Mouse (Mus musculus) kidney, embryonic 15.5 days (tissue): ENCODE measurements around the gene Cox19. TPM values are rescaled to one million over a fixed set of nuclear protein-coding genes. Genes with fewer than 3 reads are reported as not detected.

Experiments
- ATAC-seq: fragments of 200-750 bp; cut with Nextera tagmentation; replicated peaks from 2 replicates; pipeline ENCODE4 v1.8.0; 2017; ENCODE audit warnings: moderate TSS enrichment; ENCODE audit not compliant: low FRiP score
- H3K27ac ChIP-seq: fragments of 300-500 bp; sonication (generic); 2 replicates; pipeline ENCODE4 v1.5.1; 2015; ENCODE audit warnings: mild to moderate bottlenecking, inconsistent platforms
- H3K27me3 ChIP-seq: fragments of 300-500 bp; sonication (generic); 2 replicates; pipeline ENCODE4 v1.6.1; 2015; ENCODE audit warnings: inconsistent platforms
- H3K36me3 ChIP-seq: fragments of 300-500 bp; sonication (generic); 2 replicates; pipeline ENCODE4 v1.6.1; 2015; ENCODE audit warnings: inconsistent platforms
- H3K4me1 ChIP-seq: fragments of 300-500 bp; sonication (generic); 2 replicates; pipeline ENCODE4 v1.6.1; 2015; ENCODE audit warnings: inconsistent platforms
- H3K4me2 ChIP-seq: fragments of 300-500 bp; sonication (generic); 2 replicates; pipeline ENCODE4 v1.6.1; 2015; ENCODE audit warnings: moderate library complexity, mild to moderate bottlenecking, inconsistent platforms
- H3K4me3 ChIP-seq: fragments of 300-500 bp; sonication (generic); replicated peaks from 2 replicates; pipeline ENCODE4 v1.5.1; 2015; ENCODE audit warnings: mild to moderate bottlenecking, inconsistent platforms
- H3K9ac ChIP-seq: fragments of 300-500 bp; sonication (generic); 2 replicates; pipeline ENCODE4 v1.6.1; 2015; ENCODE audit warnings: mild to moderate bottlenecking, inconsistent platforms
- H3K9me3 ChIP-seq: fragments of 300-500 bp; sonication (generic); replicated peaks from 2 replicates; pipeline ENCODE4 v1.6.1; 2016; ENCODE audit warnings: inconsistent platforms
- WGBS: fragments of 180-500 bp; shearing (Covaris S2); methylation state at CpG from one replicate; pipeline ENCODE4 v1.1.7; 2015; ENCODE audit warnings: mixed read lengths; 5-methylcytosine and 5-hydroxymethylcytosine counted together
- polyA plus RNA-seq: library from polyadenylated mRNA; unstranded; fragments of >200 nt; fragmentation: Nextera tagmentation; extraction: Ambion mirVana; gene quantifications from 2 replicates; pipeline ENCODE4 v1.2.1, GENCODE M21; 2015

The Cox19 gene
- polyA plus RNA-seq, 1 experiment from 2014 or later: 96.2 TPM

DNA sequence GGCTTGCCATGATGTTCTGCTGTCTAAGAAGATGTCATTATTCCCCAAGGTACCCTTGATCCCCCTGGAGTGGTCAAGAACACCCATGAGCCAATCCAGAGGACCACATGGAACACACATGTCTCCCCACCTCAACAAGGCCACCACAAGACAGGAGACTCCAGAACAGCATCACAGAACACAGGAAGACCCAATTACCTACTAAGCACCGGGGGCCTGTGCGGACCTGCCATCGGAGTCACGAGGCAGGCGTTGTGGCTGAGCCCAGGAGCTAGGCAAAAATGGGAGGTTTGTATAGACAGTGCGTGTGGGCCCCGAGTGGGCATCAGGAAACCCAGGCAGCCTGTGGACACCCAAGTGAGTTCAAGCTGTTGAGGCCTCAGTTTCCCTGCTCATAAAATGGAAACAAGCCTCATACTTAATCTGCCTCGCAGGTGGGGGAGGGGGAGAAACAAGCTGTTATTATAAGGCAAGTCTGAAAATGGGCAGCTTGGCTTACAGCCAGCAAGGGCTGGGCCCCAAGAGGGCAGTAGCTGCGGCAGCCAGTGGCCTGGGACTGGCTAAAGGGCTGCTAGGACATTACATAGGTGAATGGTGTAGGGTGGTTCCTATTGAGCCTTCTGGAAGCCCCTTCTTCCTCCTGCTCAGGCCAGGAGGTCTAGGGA is 27.8 kb downstream of the Cox19 start:
- Histone ChIP-seq H3K9ac (no peak overlapping the region), H3K4me2 (peak overlapping the region; percentile 99; the same call in 1 of the 2 replicates), H3K4me3 (no peak overlapping the region), H3K36me3 (no peaks in the 10 kb centered on the region), H3K27ac (no peak overlapping the region), H3K4me1 (peaks cover 25% of the 10 kb centered on the region), H3K27me3 (peaks cover 43% of the 10 kb centered on the region), H3K9me3 (no peaks in the 10 kb centered on the region)
- ATAC-seq: 0 out of 2 replicates have a peak, but pooled peaks have one; percentile 40
- 78% methylated on average over 9 of the region's 9 CpGs for WGBS

DNA sequence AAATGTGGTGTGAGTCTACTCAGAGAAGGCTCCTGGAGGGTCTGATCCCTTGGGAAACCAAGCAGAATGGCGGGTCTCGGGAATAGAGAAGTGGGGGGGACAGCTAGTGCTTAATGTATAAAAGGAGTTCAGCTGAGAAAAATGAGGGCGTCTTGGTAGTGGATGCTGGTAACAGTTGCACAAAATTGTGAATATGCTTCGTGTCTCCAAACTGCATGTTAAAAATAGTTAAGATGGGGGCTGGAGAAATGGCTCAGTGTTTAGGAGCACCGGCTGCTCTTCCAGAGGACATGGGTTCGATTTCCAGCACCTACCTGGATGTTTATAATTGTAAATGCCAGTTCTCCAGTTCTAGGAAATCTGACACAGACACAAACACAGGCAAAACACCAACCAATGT is 29.9 kb downstream of the Cox19 start:
- H3K4me2 ChIP-seq: no peak overlapping the region
- H3K9ac ChIP-seq: no peak overlapping the region
- ATAC-seq: no peak
- no peak overlapping the region for H3K4me3 ChIP-seq
- 83% methylated on average over 6 of the region's 6 CpGs for WGBS
- H3K9me3 ChIP-seq: no peaks in the 10 kb centered on the region
- peaks cover 33% of the 10 kb centered on the region for H3K27me3 ChIP-seq
- no peak overlapping the region for H3K27ac ChIP-seq
- peaks cover 38% of the 10 kb centered on the region for H3K4me1 ChIP-seq
- no peaks in the 10 kb centered on the region for H3K36me3 ChIP-seq

DNA sequence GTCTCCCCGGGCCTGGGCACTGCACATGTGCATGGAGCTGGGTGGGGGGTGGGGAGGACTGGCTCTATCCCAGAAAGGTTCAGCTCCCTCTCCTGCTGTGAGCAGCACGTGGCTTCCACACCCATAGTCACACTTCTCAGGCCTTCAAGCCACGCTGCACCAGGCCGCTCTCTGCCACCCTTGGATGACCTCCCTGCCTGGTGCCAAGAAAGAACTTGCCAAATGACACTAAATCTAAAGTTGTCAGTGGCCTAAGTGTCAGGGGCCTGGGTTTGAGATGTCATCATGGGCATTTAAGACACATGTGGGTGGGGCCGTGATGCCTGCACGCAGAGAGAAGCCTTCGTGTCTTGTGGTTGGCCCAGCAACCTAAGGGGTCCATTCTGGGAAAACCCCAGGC is 30.8 kb downstream of the Cox19 start:
- H3K27ac ChIP-seq: no peak overlapping the region
- H3K4me2 ChIP-seq: no peak overlapping the region
- H3K9ac ChIP-seq: no peak overlapping the region
- 71% methylated on average over 7 of the region's 7 CpGs for WGBS
- no peak for ATAC-seq
- no peaks in the 10 kb centered on the region for H3K36me3 ChIP-seq
- peaks cover 24% of the 10 kb centered on the region for H3K27me3 ChIP-seq
- H3K4me3 ChIP-seq: no peak overlapping the region
- H3K9me3 ChIP-seq: no peaks in the 10 kb centered on the region
- peaks cover 33% of the 10 kb centered on the region for H3K4me1 ChIP-seq

DNA sequence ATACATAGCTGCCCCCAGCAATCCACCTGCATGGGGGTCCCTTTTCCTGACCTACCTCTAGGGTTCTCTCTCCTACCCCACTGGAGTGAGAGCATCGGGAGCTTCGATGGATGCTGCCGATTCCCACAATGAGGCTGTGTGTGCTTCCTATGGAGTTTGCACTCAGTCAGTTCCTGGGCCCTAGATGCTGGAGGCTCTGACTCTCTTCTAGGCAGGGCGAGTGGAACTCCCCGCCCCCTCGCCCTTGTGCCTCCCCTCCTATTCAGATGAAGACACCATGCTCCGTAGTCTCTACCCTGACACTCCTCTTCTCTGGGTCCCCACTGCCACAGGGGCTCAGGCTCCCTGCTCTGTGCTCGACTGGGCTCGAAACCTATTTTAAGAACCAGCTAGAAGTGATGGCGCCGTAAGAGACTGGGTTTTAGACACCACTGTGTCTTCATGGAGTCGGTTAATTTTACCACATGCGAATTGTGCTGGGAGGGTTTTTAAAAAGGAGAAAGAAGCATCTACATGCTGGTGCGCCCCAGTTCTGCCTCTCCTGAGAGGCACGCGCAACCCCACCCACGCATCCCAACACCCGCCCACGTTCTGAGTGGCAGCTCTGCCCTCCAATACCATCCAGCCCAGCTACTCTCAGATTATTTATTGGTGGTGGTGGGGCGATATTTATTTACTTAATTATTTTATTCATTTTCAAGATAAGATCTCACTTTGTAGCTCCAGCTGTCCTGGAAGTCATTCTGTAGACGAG is 33.3 kb downstream of the Cox19 start:
- H3K27ac ChIP-seq: peak overlapping the region; percentile 70
- ATAC-seq: no peak
- H3K36me3 ChIP-seq: no peaks in the 10 kb centered on the region
- H3K4me3 ChIP-seq: no peak overlapping the region
- 65% methylated on average over 21 of the region's 21 CpGs for WGBS
- 0 out of 2 replicates have a peak, but pooled peaks cover 3% of the 10 kb centered on the region for H3K27me3 ChIP-seq
- no peaks in the 10 kb centered on the region for H3K9me3 ChIP-seq
- H3K4me1 ChIP-seq: peaks cover 19% of the 10 kb centered on the region
- no peak overlapping the region for H3K9ac ChIP-seq
- H3K4me2 ChIP-seq: no peak overlapping the region

DNA sequence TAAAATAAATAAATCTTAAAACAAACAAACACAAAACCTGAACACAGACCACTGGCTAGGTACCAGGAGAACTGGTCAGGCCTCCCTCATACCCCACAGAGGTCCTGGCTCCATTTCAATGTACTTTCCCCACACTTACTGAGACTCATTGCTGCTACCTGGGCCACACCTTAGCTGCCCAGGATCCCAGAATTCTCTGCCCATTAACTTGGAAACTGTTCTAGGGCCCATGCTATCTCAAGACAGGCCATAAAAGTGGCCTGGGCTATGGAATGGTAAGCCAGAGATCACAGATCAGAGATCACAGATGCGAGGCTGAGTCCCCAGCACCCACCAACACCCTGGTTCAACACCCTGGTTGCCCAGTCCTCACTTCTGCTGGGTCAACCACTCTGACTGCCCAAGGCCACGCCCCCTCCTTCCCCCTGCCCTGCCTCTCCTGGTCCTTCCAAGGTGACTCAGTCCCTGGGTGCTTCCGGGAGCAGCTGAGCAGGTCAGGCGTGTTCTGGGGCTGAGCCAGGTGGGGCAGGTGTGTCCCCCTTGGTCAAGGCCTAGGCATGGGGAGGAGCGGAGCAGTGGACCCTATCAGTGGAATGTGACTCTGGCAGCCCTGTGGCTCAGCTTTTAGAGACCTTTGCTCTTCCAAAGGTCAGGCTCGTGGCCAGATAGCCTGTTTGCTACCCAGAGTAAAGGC is 34.1 kb downstream of the Cox19 start:
- Histone ChIP-seq H3K4me3 (no peak overlapping the region), H3K9ac (no peak overlapping the region), H3K4me1 (peaks cover 19% of the 10 kb centered on the region), H3K36me3 (no peaks in the 10 kb centered on the region), H3K4me2 (no peak overlapping the region), H3K9me3 (no peaks in the 10 kb centered on the region), H3K27ac (peak overlapping the region; percentile 70), H3K27me3 (no peaks in the 10 kb centered on the region)
- peak; percentile 91 for ATAC-seq
- 64% methylated on average over 6 of the region's 6 CpGs for WGBS

DNA sequence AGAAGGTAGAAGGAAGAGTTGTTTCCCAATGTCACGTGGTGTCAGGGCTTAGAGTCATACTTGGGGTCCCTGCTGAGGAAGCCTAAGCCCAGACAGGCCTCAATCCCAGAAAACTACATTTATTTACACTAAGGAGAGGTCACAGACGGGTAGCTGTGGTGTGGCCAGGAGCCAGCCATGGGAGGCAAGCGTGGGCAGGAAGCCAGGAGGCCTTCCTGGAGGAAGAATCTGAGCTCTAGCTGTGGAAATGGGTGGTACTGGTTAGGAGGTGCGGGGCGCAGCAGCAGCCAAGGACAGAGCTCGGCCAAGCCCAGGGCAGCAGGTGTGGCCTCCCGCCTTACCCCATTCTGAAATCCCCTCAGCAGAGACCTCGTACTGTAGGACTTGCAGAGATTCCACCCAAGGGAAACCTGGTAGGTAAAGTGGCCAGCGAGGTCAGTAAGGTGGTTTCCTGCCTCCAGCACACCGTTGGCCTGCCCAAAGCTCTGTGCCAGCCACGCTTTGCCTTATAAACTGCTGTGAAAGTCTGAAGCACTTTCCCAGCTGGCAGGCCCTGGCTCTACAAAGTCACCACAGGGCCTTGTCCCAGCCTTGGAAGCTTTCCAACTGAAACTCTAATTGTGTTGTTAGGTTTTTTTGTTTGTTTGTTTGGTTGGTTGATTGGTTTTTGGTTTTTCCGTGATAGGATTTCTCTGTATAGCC is 36.1 kb downstream of the Cox19 start:
- Histone ChIP-seq H3K9ac (no peak overlapping the region), H3K4me2 (no peak overlapping the region), H3K27ac (no peak overlapping the region), H3K9me3 (no peaks in the 10 kb centered on the region), H3K36me3 (no peaks in the 10 kb centered on the region), H3K4me3 (no peak overlapping the region), H3K4me1 (peaks cover 19% of the 10 kb centered on the region), H3K27me3 (no peaks in the 10 kb centered on the region)
- WGBS: 84% methylated on average over 12 of the region's 12 CpGs
- ATAC-seq: no peak

DNA sequence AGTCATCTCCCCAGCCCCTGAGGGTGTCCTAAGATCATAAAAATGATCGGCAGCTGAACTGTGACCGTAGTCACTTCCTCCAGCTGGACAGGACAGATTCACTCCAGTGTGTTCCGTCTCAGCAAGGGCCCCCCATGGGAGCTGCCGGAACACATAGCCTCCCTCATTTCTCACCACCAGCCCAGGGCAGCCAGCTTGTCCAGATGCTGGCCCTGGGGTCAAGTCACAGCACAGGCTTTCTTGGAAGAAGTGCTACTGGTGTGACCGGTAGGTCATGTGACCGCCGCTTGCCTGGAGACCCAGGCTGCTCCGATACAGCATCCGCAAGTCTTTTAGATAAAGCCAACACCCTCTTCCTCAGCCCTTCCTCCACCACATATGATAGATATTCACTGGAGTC is 37.7 kb downstream of the Cox19 start:
- H3K27me3 ChIP-seq: no peaks in the 10 kb centered on the region
- H3K4me2 ChIP-seq: no peak overlapping the region
- H3K36me3 ChIP-seq: no peaks in the 10 kb centered on the region
- H3K4me1 ChIP-seq: peaks cover 19% of the 10 kb centered on the region
- H3K4me3 ChIP-seq: no peak overlapping the region
- 54% methylated on average over 9 of the region's 9 CpGs for WGBS
- no peak overlapping the region for H3K27ac ChIP-seq
- no peaks in the 10 kb centered on the region for H3K9me3 ChIP-seq
- H3K9ac ChIP-seq: no peak overlapping the region
- ATAC-seq: no peak

DNA sequence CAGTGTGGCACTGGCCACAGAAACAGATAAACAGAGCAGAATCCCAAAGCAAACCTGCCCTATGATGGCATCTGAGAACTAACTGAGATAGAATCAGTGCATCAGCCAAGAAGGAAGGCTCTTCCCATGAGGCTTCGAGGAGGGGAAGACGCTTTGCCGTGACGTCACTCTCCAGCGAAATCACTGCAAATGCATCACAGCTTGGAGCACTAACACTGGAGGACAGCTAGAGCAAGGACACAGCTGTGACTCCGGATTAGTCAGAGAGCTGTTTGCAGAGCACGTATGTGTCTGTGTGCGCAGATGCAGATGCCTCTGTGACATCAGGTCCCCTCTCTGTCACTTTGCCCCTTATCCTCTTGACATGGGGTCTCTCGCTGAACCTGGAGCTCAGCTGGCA is 39.4 kb downstream of the Cox19 start:
- H3K4me1 ChIP-seq: peaks cover 6% of the 10 kb centered on the region
- no peaks in the 10 kb centered on the region for H3K9me3 ChIP-seq
- H3K27ac ChIP-seq: no peak overlapping the region
- no peak overlapping the region for H3K9ac ChIP-seq
- H3K27me3 ChIP-seq: no peaks in the 10 kb centered on the region
- H3K36me3 ChIP-seq: no peaks in the 10 kb centered on the region
- no peak for ATAC-seq
- WGBS: 89% methylated on average over 9 of the region's 9 CpGs
- H3K4me2 ChIP-seq: no peak overlapping the region
- no peak overlapping the region for H3K4me3 ChIP-seq

DNA sequence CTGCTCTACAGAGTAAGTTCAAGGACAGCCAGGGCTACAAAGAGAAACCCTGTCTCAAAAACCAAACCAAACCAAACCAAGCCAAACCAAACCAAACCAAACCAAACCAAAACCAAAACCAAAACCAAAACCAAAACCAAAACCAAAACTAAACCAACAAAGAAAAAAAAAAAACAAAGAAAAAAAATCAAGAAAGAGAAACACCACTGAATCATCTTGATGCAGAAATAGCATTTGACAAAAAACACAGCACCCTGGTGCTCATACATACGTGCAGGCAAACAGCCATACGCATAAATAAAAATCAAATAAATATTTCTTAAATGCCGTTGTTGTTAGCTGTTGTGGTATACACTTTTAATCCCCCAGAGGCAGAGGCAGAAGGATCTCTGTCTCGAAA is 40.7 kb downstream of the Cox19 start:
- no peak overlapping the region for H3K27ac ChIP-seq
- no peak for ATAC-seq
- H3K27me3 ChIP-seq: no peaks in the 10 kb centered on the region
- H3K4me1 ChIP-seq: peaks cover 6% of the 10 kb centered on the region
- no peak overlapping the region for H3K4me3 ChIP-seq
- no peaks in the 10 kb centered on the region for H3K9me3 ChIP-seq
- no peak overlapping the region for H3K4me2 ChIP-seq
- WGBS: 87% methylated on average over 4 of the region's 4 CpGs
- H3K36me3 ChIP-seq: no peaks in the 10 kb centered on the region
- no peak overlapping the region for H3K9ac ChIP-seq

DNA sequence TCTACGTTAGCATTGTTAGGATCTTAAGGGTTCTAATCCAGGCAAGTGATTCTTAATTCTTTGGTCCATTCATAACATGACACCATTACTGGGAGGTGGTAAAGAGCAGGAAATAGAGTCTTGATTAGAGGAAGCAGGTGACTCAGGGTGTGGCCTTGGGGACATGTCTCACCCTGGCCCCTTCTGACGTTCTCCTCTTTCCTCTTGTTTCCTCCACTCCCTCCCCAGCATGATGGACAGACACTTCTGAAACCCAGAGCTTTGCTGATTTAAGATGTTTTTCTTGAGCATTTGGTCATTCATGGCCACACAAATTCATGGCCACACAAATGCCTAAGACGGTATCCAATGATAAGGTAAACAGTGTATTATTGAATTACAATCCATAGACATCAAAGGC is 41.3 kb downstream of the Cox19 start:
- H3K27ac ChIP-seq: no peak overlapping the region
- ATAC-seq: no peak
- H3K9ac ChIP-seq: no peak overlapping the region
- H3K27me3 ChIP-seq: no peaks in the 10 kb centered on the region
- no peaks in the 10 kb centered on the region for H3K9me3 ChIP-seq
- no peak overlapping the region for H3K4me2 ChIP-seq
- WGBS: 55% methylated on average over 3 of the region's 3 CpGs
- no peaks in the 10 kb centered on the region for H3K36me3 ChIP-seq
- no peak overlapping the region for H3K4me3 ChIP-seq
- peaks cover 6% of the 10 kb centered on the region for H3K4me1 ChIP-seq

DNA sequence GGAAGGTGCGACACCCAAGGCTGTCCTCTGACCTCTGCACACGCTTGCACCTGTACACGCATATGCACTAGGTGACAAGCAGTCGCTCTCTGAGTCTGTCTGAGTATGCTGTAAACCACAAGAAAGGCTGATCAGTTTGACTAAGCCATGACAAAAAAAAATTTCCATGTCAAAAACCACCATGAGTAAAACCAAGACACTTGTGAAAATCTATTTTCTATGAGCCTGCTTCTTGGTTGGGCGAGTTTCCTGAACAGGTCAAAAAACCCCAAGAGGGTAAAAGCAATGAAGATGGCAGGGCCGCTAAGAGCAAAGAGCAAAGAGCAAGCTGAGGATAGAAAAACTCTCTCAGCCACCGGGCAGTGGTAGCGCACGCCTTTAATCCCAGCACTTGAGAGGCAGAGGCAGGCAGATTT is 47.6 kb downstream of the Cox19 start:
- Histone ChIP-seq H3K4me2 (no peak overlapping the region), H3K9me3 (no peaks in the 10 kb centered on the region), H3K36me3 (no peaks in the 10 kb centered on the region), H3K4me1 (no peaks in the 10 kb centered on the region), H3K27me3 (no peaks in the 10 kb centered on the region), H3K9ac (no peak overlapping the region), H3K4me3 (no peak overlapping the region), H3K27ac (no peak overlapping the region)
- WGBS: 84% methylated on average over 9 of the region's 9 CpGs
- ATAC-seq: no peak

DNA sequence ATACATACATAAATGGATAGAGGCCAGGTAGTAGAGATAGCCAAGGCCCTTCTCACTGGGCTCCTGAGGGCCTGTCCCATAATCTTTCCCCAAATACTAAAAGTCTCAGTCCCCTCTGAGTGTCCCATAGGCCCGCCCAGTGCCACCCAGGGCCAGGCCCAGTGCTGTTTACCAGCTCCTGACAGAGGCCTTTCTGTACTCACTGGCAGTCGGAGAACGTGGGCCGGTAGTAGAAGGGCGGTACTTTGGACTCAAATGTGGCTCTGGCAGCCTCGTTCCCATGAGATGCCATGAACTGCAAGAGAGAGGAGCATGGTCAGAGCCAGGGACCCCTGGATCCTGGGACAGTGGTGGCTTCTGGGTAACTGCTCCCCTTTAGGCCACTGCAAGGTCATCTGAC is 49.1 kb downstream of the Cox19 start:
- Histone ChIP-seq H3K4me1 (no peaks in the 10 kb centered on the region), H3K4me2 (no peak overlapping the region), H3K9ac (no peak overlapping the region), H3K27me3 (no peaks in the 10 kb centered on the region), H3K27ac (no peak overlapping the region), H3K36me3 (no peaks in the 10 kb centered on the region), H3K9me3 (no peaks in the 10 kb centered on the region), H3K4me3 (no peak overlapping the region)
- WGBS: 85% methylated on average over 6 of the region's 6 CpGs
- ATAC-seq: no peak
